Mouse (Mus musculus): Measurements from ENCODE around the gene Rnaseh2a.

Rnaseh2a gene

DNA sequence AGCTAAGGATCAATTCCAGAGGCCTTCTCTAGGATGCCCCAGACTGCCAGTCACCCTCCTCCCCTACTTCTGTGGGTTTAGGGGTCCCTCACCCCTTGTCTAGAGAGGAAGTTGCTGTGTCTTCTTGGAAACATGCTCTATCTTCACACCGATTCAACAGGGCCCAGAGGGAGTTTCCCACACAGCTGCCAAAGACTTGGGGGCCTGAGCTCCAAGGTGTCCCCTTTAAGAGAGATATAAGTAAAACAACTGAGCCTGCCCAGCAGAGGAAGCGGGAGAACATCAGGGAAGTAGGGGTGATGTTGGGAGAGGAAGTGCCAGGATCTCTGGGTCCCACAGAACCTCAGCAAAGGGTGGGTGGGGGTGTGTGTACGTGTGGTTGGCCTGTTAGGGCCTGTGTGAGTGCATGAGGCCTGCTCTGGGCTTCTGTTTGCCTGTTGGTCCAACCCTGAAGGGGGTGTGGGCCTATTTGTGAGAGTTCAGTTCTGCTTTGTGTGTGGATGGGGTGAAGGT is 13.0 kb upstream of the Rnaseh2a start:
- DNase-seq, result peak; percentile 56

DNA sequence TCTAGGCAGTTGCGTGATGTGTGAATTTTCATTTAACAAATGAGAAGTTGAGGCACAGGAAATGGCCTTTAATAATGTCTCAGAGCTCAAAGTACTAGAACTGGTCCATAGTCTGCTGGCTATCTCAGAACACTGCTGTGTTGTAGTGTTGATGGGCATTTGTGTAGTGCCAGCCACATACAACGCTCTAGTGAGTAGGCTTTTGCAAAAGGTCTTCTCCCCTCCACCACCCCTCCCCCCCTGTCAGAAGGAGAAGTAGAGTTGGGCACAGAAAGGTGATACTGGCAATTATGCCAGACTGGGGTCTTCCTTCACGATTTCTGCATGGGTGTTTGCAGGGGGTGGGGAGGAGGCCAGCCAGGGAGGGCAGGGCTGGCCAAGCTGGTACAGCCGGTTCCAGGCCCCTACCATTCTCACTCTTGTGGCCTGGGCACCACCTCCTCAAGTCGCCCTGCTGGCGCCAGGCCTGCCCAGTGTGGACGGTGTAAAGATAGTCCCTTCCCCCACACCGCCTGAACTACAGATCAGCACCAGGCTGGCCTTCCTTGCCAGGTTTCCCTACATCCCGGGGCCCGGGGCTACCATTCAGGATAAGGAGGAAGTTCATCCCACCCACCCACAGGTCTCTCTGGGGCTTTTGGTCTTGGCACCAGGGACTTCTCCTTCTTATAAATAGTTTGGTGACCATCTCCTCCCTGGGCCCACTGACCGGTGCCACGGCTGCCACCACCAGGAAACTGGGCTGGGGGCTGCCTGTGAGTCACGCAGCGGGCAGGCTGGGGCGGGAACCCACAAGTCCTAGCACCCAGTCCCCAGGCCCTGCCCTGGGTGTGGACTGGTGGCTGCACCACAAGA is 12.3 kb upstream of the Rnaseh2a start:
- DNase-seq, result peak; percentile 79

- DNase-seq, result peak; percentile 87
These were observed 11.2 kb upstream of the Rnaseh2a start for GRCm38 (mm10) chr8:84980622-84981358.

GRCm38 (mm10) chr8:84979599-84980421 is 10.2 kb upstream of the Rnaseh2a start:
- peak; percentile 97 for DNase-seq

DNA sequence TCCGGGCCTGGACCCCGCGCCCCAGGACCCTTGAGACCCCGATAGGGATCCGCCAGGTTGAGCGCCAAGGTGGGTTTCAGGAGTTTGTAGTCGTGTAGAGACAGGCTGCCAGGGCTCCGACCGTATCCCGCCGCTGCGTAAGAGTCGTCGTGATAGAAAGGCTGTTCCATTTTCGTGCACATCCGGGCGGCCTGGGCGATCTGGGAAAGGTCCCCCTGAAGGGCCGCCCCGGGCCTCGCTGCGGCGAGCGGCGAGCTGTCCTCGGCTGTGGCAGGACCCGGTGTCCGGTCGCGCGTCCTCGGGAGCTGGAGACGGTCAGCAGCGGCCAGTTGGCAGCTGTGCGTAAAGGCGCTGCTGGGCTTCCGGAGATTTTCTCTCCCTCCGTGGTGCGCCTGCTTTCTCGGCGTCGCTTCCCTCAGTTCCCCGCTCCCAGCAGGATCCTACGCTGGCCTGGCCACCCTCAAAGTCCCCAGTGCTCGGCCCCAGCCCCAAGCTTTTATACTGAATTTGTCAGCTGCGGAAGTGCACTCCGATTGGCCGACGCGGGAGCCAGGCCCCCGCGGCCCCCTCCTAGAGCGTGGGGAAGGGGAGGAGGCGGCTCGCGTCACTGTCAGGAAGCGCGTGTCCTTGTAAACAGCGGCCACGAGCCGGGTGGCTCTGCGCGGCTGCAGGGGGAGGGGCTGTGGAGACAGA is 8.8 kb upstream of the Rnaseh2a start, which contains the start of gene Junb:
TSS of gene Junb (minus strand) at position 471 of the 693 bp plus-strand sequence.
- peak; percentile 98 for DNase-seq

DNA sequence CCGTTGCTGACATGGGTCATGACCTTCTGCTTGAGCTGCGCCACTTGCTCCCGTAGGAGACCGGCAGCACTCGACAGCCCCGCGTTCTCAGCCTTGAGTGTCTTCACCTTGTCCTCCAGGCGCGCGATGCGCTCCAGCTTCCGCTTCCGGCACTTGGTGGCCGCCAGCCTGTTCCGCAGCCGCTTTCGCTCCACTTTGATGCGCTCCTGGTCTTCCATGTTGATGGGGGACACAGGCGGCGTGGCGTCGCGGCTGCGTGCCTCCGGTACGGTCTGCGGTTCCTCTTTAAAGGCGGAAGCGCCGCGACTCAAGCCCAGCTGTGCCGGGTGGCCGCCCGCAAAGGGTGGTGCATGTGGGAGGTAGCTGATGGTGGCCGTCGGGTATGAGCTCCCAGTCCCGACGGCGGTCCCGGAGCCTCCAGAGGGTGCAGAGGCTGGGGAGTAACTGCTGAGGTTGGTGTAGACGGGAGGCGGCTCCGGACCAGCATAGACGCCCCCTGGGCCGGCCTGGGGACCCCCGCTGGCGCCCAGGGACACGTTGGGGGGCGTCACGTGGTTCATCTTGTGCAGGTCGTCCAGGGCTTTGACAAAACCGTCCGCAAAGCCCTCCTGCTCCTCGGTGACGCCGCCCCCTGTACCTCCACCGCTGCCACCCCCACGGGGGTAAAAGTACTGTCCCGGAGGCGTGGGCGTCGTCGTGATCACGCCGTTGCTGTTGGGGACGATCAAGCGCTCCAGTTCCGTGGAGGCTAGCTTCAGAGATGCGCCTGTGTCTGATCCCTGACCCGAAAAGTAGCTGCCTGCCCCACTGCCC is 8.1 kb upstream of the Rnaseh2a start:
- DNase-seq, result peak; percentile 72

DNA sequence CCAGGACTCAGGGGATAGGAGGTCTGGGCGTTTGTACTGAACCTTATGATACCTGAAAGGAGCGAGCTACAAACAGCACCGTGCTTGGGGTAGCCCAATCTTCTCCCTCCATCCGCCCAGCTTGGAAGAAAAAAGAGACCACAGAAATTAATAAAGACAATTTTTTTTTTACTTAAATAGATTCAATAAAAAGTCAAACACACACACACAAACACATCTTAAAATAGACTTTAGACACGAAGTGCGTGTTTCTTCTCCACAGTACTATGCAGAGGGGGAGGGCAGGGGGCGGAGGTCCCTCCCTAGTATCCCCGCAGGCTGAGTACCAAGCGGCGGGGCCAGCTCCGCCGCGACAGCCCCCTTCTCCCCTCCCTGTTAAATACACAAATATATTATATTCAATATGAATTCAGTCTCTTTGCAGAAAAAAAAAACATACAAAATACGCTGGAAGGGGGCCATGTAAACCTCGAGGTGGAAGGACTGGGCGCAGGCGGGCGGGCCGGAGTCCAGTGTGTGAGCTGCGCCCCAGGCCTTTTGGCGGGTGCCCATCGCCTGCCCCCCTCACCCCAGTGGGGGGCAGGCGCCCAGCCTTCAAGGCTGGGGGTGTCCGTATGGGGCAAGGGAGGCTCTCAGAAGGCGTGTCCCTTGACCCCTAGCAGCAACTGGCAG is 7.3 kb upstream of the Rnaseh2a start:
- DNase-seq, result no peak

DNA sequence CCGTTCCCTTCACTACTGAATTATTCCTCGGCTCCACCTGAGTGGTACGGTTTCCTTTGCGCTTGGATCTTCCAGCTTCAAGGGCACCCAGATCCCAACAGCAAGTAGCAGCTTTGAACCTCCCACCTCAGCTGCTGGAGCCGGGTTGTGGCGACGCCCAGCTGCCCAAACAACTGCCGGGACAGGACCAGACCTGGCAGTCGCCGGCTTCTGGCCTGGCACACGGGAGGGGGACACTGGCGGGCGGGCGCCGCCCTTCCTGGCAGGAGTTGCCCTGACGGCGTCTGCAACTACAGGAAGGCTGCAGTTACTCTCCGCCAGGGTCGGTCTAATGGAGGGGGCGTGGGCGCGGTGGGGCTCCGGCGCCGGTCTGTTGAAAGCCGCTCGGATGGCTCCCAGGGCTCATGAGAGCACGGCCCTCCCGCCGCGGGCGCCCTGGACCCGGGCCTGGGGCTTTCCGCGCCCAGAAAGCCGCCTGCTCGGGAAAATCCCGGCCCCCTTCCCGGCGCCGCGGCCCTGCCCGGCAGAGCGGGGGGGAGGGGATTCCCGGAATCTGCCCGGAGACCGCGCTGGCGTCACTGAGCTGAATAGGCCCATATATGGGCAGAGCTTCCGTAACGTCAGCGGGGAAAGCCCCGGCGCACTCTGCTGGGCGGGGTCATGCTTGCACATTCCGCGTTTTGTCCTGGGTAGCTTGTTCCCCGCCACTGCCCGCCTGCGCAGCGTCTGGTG is 6.6 kb upstream of the Rnaseh2a start:
- peak; percentile 95 for DNase-seq

DNA sequence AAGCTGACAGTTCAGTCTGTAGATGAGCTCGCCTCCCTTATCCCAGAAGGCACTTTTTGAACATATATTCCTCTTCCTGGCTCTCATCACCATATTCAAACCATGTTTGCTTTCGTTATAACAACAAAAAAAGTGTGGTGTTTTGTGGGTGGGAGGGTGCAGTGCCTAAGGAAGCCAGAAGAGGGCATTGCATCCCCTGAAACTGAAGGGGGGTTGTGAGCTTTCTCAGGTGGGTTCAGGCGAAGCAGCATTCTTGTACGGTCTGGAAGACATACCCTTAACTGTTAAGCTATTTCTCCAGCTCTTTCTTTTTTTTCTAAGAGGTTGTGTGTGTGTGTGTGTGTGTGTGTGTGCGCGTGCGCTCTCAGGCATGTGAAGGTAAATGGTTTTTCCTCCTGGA is 5.9 kb upstream of the Rnaseh2a start:
- no peak for DNase-seq

DNA sequence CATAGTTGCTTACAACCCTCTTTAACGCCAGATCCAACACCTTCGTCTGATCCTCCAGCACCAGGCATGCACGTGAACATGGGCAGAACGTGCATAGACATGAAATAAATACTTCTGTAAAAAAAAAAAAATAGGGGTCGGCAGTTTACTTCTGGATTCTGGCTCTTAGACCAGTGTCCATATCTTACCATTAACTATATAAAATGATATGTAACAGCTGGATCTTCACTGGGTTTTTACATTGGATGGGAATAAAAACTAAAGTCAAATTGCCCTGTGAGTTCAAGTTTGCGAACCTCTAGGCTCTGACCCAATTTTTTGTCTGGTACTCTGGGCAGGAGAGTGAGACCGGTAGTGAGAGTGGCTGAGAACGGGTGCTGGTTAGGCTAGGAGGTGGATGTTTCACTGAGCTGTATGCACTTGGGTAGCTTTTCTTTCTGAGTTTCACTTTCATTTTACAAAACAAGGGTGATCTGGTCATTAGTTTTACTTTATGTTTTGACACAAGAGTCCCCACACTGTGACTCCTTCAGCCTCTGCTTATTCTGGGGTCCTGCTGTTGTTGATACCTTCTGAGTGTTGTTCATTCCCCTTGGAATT is 5.1 kb upstream of the Rnaseh2a start:
- DNase-seq, result no peak

- DNase-seq, result no peak
These were observed 4.4 kb upstream of the Rnaseh2a start for GRCm38 (mm10) chr8:84973803-84974542.

GRCm38 (mm10) chr8:84973079-84973478 is 3.5 kb upstream of the Rnaseh2a start:
- DNase-seq, result no peak

DNA sequence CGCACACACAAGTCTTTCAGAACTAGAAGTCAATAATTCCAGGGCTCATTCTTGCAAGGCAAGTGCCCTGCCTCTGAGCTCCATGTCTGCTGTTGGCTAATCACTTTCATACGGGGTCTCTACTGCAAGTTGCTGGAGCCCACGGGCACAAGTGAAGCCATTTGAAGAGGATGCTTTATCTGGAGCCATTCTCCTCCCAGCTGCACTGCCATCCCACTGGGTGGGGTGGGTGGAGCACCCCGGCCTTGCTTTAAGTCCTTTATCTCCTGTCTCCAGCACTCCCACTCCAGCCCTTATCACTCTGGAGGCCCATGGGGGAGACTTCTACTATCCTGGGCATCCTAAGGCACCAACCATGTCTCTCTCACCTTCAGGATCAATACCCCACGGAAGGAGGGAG is 1.3 kb upstream of the Rnaseh2a start:
- peak; percentile 3 for DNase-seq

DNA sequence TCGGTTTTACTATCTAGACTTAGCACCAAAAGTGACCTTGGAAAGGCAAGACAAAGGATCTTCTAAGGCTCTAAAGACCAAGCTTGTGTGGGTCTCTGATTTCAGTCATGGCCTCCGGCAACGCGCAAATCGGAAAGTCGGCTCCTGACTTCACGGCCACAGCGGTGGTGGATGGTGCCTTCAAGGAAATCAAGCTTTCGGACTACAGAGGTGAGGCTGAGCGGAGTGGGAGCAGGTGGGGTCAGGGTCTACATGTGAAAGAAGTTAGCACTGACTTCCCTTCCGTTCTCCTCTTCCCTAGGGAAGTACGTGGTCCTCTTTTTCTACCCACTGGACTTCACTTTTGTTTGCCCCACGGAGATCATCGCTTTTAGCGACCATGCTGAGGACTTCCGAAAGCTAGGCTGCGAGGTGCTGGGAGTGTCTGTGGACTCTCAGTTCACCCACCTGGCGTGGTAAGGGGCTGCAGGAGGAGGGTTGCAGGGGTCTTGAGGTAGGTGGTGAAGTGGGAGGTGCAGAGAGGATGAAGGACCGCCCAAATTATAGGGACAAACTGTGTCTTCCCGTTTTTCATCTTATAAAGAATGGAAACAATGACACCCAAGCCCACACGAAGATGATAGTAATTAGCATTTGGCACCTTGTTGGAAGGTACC is 696 bp upstream of the Rnaseh2a start:
- peak; percentile 10 for DNase-seq

DNA sequence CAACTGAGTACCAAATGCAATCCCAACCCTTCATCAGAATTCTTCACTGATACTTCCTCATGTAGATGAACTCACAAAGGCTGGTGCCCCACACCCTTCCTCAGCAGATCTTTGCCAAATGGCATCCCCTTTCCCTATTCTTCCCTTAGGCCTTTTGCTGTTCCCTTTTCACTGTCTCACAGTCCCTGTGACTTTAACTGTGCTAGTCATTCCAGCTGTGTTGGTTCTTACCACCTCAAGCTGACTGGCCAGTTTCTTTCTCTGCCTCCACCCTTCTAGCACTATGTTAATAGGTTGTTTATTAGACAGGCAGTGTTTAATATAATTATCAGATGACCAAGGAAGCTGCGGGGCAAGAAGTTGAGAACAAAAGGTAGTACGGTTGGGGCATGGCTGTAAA is 917 bp downstream of the Rnaseh2a start:
- peak; percentile 10 for DNase-seq

DNA sequence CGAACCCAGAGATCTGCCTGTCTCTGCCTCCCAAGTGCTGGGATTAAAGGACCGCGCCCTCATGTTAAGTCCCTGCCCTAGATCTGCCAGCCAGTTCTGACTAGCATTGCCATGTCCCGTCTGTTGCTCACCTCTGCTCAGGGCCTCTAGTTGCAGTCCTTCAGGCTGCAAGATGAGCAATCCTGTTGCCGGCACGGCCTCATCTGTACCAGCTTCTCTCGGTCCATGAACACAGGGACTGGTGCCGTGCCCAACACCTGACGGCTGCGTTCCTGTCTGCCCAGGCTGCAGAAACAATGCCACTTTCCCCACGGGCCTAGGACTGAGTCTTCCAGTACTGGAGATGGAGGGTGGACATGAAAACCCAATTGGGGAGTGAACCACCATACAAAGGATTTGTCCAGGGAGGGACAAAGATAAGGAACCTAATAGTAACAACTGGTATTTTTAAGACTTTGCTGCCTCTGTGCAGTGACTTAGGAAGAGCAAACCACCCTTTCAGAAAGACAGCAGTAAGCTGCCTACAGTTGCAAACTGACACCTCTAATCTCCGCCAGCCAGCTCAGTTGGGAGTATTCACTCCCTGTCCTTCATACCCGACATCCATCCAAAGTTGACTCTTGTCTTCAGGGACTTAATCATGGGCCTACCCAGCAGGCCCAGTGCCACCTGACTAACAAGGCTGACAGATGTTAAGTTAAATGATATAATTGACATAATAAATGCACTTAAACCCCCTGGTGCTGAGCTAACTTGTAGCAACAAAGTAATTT is 1.8 kb downstream of the Rnaseh2a start:
- DNase-seq, result peak; percentile 13

DNA sequence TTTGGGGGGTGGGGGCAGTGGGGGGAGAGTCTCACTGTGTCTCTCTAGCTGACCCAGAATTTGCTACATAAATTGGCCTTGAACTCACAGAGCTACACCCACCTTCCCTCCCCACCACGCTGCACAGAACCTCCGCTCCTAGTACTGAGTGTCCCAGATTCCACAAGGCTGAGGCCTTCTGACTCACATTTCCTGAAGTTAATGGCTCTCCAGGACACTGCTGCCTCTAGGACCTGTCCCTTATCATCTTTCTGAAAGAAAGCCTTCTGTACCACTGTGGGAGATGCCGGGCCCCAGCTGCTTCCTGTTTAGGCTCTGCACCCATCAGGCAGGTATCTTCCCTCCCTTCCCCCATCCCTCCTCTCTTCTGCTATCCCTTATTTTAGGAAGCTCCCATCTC is 3.0 kb downstream of the Rnaseh2a start:
- DNase-seq, result no peak
